Mouse (Mus musculus): ENCODE data around the gene Klk1.

GRCm38 (mm10) chr7:44241163-44241562 is 16.0 kb downstream of the Klk1 start:
- TF ChIP-seq POLR2A (IDR thresholded peaks at IDR 0.05; ENCODE audit: extremely low read depth, insufficient read depth, low read length) (no peak), CTCF (IDR thresholded peaks at IDR 0.05; ENCODE audit: extremely low read depth, insufficient read depth, low read length) (no peak)
